Mouse (Mus musculus): ENCODE results near the gene Zcchc14.

Gene Zcchc14

DNA sequence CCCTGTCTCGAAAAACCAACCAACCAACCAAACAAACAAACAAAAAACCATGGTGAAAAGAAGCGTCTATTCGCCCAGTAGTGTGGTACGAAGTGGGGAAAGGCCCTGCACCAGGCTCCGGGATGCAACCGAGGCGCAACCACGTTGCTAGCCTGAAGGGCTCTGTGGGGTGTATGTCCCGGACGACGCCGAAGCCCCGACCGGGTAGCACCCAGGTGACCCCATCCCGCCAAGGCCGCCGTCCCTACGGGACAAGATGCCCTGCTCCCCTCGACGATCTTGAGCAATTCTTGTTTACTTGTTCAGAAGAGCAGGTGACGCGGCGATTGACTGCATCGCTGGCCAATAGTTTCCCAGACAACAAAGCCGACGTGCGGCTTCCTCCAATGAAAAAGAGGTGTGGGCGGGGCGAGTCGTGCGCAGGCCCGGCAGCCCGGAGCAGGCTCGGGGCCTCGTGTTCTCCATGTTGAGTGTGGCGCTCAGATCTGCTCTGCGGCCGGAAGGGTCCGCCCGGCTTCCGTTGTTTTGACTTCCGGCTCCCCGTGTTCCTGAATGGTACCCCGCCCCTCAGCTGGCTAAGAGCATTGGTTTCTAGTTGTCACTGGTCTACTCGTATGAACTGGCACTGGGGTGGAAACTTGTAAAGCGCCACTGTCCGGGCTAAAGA, 67.4 kb downstream of the Zcchc14 start:
- in situ Hi-C loops (cut with MboI): loop anchor here (25.0 kb wide), 1 partner anchor 327 kb away; the partner anchor contains the start of gene Slc7a5

DNA sequence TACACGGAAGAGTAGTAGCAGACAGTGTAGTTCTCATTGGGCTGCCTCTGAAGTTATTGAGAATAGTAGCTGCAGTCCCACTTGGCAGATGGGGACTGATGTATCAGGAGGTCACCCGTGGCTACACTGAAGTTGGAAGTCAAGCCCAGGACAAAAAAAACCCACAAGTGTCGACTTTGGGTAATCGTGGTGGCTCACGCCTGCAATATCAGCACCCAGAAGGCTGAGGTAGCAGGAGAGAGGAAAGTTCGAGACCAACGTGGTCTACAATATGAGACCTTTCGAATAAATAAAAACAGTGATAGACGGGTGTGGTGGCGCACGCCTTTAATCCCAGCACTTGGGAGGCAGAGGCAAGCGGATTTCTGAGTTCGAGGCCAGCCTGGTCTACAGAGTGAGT, 68.0 kb downstream of the Zcchc14 start:
- in situ Hi-C loops (cut with MboI): loop anchor here (25.0 kb wide), 1 partner anchor 328 kb away; the partner anchor contains the start of gene Slc7a5

DNA sequence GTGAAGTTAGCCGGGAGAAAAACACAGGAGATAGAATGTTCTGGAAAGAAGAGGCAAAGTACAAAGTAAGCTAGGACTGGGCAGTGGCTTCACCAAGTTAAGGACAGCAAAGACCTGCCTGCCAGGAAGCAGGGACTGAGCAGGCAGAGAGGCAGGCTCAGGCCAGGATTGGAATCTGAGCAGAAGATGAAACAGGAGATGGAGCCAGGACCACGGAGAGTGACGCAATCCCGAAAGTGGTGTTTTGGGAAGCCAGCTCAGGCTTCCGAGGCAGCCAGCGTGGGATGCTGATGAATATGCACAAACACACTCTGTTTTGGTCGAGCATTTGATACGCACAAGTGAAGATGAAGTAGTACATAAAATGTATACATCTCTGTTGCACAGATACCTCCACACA, 69.0 kb downstream of the Zcchc14 start:
- in situ Hi-C loops (cut with MboI): loop anchor here (25.0 kb wide), 1 partner anchor 329 kb away; the partner anchor contains the start of gene Slc7a5

DNA sequence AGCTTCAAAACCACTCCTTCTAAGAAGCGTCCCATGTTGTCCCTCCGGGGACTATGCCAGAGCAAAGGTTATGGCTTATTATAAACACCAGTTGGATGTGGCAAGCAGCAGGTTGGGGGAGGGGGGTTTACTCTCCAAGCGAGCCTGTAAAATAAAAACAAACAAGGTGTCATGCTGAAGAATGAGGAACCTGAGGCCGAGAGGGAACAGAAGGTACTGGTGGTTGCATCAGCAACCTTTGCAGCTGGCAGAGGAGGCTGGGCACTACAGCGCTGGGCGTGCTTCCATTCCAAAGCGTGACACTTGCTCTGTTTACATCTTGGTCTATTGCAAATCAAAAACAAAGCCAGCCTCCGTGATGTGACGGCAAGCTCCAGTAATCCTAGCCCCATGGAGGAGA, 72.2 kb downstream of the Zcchc14 start:
- in situ Hi-C loops (cut with MboI): loop anchor here (25.0 kb wide), 1 partner anchor 332 kb away; the partner anchor contains the start of gene Slc7a5

DNA sequence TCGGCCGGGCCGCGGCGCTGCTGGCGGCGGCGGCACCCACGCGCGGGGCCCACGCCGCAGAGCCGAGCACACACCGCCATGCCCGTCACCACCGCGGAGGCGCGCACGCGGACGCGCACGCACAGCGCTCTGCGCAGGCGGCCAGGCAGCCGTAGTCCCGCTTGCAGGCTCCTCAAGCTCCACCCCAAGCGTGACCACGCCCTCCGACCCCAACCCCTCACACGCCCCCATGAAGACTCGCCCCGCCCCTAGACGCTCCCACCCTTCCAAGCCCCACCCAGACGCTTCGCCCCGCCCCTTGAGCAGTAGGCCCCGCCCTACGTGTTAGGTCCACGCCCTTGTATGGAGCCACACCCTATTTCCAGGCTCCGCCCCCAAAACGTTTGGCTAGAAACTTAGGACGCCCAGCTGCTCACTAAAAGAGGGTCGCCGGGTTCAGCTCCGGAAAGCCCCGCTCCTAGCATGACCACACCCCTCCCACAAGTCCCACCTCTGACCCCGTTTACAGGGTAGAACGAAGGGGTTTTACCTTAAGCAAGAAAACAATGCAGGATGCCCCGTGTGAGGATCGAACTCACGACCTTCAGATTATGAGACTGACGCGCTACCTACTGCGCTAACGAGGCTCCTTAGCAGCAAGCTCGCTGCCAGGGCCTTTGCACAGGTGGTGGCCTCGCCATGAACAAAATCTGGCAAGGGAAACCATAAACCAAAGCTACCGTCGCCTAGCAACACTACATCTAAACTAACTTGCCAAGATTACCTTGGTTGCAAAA, 73.8 kb downstream of the Zcchc14 start, which contains the start of gene Fbxo31:
Gene Fbxo31, minus strand, starts transcription at position 131 of the 776 bp plus-strand sequence.
- in situ Hi-C loops (cut with MboI): loop anchor here (25.0 kb wide), 1 partner anchor 333 kb away; the partner anchor contains the start of gene Slc7a5

DNA sequence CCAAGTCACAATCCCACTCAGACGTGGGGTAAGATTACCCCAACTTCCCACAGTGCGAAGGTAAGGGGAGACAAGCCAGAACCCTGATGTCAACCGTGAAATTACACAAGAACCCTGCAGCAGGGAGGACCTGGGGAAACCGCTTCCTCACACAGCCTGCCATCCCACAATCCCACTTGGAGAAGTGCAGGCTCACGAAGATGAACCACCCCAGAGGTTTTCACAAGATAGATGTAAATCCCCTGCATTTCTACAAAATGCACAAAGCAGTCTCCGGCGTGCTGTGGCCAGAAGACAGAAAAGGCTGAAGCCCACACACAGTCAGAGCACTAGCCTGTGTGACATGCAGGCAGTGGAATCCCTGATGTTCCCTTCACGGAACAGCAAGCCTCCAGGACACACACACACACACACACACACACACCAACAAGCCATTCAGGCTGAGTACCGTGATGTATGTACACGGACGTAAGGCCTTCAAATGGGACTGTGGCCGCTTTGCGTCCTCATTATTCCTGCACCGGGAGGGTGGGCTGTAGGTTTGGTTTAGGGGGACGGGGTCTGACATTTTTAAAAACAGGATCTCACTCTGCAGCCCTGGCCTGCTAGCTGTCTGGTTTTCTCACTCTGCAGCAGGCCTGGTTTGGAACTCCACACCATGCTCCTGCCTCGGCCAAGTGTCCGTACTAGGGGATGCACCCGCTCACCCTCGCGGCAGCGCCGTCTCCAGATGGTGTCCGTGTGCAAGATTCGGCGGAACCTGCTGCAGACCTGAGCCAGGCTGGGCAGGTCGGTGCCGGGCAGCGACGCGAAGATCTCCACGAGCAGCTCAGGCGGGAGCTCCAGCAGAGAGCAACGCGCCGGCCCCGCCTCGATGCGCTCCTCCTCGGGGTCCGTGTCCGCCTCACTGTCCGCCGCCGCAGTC, 74.7 kb downstream of the Zcchc14 start:
- in situ Hi-C loops (cut with MboI): loop anchor here (25.0 kb wide), 1 partner anchor 334 kb away; the partner anchor contains the start of gene Slc7a5

DNA sequence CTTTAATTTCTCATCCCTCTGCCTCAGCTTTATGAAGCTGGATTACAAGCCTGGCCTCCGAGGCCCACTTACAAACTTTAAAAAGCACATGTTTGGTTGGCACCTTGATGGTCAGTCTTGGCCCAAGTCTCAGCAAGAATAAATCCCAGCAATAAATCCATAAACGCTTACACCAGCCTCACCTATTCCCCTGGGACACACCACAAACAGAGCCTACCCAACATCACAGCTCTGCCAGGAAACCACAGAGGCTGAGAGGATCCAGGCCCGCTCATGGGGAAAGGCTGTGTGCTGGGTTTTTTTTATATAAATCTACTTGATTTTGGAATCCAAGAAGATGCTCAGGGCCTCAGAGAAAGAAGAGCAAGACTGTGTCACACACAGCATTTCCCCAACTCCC, 77.0 kb downstream of the Zcchc14 start:
- in situ Hi-C loops (cut with MboI): loop anchor here (25.0 kb wide), 1 partner anchor 337 kb away; the partner anchor contains the start of gene Slc7a5

DNA sequence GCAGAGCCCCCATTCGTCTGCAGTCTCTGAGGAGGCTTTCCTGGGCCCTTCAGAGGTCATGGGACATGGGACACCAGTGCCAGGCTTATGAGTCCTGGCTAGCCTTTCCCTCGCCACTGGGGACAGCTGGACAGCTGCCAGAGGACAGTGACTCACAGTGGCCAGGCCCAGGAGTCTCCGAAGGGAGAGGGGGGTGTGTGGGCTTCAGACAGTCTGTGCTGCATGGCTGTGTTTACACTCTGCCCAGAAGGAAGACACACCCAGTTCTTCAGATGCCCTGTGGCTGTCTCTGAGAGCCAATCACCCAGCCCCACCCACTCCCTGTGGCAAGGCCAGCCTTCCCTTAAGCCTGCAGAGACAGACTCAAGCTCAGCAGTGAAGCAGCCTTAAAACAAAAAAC, 79.4 kb downstream of the Zcchc14 start:
- in situ Hi-C loops (cut with MboI): no loop called here

DNA sequence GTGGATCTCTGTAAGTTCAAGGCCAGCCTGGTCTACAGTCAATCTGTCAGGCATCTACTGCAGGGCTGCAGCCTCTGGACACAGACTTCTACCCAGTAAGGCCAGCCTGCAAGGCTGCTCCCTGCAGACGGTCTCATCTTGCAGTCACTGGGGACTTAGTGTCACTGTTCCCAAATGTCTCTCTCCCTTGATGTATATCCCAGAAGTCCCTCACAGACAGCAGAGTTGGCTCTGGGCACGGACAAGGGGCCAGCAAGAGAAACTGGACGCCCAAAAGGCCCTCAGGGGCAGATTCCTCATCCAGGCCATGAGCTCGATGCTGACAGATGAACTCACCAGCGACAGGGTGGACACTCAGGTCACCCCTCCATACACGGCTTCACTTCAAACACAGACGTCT, 80.6 kb downstream of the Zcchc14 start:
- in situ Hi-C loops (cut with MboI): no loop called here

DNA sequence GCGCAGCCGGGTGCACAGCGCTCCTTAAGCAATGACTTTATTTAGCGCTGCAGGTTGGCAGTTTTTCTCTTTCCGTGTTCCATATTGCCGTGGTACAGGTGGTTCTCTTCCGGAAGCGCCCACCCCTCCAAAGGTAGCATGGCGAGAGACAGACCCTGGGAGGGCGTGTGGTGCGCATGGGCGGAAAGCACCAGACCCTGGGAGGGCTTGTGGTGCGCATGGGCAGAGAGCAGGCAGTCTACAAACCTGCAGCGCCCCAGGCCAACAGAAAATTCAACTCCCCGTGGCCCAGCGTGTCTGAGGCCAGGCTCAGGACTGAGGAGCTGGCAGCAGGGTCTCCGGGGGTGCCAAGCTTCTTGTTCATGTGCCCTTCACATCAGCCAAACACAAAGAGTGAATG, 81.9 kb downstream of the Zcchc14 start:
- in situ Hi-C loops (cut with MboI): no loop called here

DNA sequence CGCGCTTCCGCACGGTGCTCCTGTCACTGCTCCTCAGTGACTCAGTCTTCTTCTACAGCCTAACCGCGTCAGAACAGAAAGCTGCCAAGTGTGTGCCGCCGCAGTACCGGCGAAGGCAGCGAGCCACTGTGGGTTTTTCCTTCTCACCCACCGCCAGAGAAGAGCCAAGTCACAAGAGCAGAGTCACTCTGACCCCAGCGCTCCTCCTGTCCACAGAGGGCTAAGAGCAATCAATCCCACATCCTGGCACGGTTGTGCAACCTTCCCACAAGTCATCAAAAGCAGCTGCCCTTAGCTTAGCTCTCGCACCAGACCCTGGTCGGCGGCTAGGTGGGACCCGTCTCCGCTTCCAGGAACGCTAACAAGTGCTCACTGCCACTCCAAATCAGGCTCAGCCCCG, 82.4 kb downstream of the Zcchc14 start:
- in situ Hi-C loops (cut with MboI): no loop called here

DNA sequence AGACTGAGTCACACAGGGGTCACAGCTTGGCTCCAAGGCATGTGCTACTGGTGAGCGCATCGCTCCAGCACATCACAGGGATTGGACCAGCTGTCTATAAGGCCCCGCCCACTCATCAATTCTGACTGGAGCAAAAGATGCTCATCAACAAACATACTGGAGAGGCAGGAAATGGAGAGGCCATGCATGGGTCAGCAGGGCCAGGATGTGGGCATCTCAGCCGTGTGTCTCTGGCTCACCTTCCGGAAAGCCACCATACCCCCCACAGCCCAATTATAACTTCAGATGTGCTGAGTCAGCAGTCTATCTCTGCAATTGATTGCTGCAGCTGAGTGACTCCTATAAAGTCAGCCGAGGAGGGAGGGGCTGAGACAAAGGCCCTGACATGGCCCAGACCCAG, 84.4 kb downstream of the Zcchc14 start:
- in situ Hi-C loops (cut with MboI): no loop called here

DNA sequence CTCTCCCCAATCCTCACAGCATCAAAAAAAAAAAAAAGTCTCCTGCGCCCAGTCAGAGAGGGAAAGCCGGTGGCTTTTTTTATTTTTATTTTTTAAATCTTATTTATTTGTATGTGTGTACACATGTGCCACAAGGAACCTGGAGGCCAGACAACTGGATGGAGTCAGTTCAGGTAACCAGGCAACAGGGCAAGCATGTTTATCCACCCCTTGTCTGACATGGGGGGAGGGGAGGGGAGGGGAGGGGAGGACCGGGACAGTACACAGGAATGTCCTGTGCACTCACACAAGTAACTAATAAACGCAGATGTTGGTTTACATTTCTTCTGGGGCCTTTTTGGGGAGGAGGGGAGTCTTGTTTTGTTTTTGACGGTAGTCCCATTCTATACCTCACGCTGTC, 89.0 kb downstream of the Zcchc14 start:
- in situ Hi-C loops (cut with MboI): no loop called here

DNA sequence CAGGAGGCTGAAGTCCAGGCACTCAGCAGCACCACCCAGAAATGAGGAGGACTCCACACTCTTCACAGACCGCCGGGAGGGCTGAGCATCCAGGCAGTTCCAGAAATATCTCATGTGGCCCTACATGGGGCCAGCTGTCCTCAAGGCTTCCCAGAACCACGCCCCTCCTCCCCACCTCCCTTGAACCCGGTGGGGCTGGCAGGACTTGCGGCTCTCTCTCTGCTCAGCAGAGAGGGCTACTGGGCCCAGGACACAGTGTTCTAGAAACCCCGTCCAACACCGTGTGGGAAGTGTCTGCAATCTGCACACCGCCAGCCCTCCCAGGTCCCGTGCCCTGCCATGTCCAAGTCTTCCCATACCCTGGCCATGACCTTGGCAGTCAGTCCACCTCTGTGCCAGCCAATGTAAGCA, 89.8 kb downstream of the Zcchc14 start:
- in situ Hi-C loops (cut with MboI): no loop called here

DNA sequence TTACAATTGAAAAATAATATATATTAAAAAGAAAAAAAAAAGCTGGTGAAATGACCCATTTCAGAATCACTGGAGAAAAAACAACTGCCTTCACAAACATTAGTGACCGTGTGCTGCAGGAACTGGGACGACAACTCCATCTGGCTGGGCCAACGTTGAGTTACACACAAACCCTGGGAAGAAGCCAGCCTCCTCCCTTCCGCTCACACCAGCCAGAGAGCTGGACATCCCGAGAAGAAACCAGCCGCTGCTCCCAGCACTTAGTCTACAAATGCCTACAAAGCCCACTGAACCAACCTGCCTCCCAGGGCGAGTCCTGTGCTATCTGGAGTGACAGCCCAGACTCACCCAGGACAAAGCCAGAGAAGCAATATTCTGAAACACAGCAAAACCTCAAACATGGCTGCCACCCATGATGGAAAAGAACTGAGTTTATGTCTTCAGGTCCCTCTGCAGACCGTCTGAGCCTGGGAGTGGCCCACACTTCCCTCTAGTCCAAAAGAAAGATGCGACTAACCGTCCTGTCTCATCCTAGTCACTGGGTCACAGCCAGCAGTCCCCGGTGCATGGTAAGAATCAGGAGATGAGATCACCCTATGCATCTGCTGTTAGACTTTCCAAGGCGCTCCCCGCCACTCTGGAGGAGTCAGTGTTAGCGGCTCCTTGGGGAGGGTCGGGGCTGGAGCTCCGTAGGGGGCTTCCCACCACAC, 90.9 kb downstream of the Zcchc14 start:
- in situ Hi-C loops (cut with MboI): no loop called here

DNA sequence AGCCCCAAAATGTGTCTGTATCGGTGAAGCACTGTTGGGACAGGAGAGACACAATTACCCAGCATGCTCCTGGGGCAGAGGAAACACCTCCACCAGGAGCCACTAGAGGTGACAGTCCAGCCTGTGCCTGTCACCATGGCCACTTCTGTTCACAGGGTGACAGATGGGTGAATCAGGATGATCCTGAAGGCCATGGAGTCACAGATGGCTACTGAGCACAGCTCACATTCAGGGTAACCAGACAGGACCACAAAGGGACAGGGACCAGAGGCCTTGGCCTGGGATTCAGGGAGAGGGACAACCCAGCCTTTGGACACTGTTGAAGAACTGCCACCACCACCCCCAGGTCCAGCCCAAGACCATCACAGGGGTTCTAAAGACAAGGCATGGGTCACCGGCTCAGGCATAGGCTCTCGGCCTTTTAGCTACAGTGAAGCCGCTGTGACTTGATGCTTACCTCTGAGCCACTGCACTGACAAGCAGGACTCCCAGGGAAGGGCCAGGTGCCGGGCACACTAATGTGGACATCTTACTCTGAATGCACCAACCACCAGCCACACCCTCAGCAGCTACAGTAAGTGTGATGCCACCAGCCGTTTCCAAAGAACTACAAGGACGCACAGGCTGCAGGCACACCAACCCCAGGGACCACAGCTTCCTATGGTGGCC, 92.1 kb downstream of the Zcchc14 start:
- in situ Hi-C loops (cut with MboI): no loop called here

DNA sequence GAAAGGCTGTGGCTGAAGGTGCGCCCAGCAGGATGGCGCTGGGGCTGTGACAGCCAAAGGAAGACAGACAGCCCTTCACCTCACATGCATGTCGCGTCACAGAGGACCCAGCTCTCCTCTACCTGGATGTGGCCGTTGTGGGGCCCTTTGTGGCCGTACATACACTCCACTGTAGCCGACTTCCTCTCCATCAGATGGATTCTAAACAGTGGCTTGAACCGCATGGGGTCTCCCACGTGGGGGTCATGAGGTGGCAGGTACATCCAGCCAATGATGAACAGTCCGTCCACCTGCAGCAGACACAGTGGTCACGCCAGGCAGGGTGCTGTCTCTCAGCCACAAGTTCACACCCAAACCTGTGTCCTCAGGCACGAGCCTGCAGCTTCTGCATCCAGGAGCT, 92.9 kb downstream of the Zcchc14 start:
- in situ Hi-C loops (cut with MboI): no loop called here

DNA sequence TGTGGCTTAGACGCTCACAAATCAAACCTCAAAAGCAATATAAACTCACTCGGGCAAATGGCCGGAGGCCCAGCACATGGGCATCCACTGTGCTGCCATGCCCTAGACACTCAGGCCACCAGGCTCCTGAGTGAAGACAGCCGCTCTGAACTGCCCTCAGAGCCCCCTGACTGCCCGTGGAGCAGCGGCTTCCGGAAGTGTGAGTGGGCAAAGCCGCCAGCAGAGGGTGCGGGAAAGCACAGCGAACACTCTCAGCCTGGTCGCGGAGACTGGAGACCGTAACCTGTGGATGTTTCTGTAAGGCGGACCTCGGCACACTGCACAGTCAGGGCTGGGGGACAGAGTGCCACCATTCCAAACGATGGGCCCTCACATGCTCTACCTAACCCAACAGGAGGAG, 94.2 kb downstream of the Zcchc14 start:
- in situ Hi-C loops (cut with MboI): no loop called here

DNA sequence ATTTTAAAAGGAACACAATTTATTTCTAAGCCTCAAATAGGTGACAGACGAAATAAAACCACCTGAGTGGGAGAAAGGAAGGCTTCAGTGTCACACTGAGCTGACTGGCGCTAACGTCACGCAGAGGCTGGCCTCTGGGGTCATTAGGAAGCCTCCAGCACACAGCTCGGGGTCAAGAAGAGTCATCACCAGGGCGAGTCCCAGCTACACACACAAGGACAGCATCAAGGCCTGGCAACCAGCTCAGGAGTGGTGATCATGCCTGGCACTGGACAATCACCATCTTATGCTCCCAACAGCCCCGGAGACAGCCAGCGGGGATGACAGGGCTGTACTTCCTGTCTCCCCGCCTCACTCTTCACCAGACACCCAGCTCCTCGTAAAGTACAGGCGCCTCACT, 95.0 kb downstream of the Zcchc14 start:
- in situ Hi-C loops (cut with MboI): no loop called here

DNA sequence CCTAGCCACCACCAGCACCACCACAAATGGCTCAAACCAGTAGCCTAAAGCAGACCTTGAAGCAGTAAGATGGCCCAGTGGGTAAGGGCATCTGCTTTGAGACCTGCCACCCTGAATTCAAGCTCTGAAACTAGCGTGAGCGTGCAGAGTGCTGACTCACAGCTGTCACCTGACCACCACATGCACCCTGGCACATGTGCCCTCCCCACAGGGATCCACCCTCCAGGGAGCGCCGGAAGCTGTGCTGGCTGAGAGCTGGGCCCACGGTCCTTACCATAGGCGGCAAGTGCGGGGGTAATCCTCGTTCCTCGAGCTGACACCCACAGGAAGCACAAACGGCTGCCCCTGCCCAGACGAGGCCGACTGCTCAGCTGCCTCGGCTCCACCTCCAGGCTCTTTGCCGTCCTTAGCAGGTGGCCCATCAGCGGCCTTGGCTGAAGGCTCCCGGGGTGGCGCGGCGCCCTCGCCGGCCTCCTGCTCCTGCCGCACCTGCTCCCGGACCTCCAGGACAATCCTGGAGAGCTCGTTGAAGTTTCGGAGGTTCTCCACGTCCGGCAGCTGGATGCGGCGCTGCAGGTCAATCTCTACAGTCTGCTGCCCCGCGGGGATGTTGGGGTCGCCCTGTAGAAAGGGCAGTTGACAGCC, 98.7 kb downstream of the Zcchc14 start:
- in situ Hi-C loops (cut with MboI): no loop called here

Measured in mature B cell (primary cell).